Mouse (Mus musculus): Measurements from ENCODE around the gene Epha2.

The Epha2 gene

DNA sequence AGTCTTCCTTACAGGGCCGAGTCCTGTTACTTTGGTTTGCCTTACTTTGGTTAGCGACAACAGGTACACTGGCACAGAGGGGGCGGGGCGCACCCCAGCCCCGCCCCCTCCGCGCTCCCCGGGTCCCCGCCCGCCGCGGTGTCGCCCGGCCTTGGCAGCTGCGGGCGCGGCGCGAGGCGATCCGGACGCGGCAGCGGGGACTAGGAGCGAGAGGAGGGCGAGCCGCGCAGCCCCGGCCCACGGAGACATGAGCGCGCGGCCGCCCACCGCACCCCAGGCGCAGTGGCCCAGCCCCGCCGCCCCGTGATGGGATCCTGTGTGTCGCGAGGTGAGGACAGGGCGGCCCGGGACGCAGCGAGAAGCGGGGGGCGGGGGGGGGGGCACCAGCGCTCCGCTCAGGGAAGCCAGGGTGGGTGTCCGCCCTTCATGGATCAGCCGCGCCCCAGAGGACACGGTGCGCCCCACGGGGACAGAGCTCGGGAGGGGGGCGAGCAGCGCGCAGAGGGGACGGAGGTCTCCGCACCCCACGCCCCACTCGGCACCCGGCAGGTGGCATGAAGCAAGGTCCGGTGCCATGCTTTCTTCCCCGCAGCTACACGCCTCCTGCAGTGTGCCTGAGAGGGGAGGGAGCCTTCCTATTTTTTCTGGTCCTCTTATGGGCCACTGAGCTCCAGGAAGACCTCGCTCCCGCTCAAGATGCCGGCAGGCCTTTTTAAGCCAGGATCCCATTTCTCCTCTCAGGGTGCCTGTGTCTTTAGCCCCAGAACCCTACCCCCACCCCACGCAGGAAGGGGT, 67.2 kb downstream of the Epha2 start, which contains the start of gene Fam131c:
Gene Fam131c (plus strand): TSS at position 224 of the 795 bp plus-strand sequence.
- ATAC-seq (ENCODE audit: low TSS enrichment): no peak

DNA sequence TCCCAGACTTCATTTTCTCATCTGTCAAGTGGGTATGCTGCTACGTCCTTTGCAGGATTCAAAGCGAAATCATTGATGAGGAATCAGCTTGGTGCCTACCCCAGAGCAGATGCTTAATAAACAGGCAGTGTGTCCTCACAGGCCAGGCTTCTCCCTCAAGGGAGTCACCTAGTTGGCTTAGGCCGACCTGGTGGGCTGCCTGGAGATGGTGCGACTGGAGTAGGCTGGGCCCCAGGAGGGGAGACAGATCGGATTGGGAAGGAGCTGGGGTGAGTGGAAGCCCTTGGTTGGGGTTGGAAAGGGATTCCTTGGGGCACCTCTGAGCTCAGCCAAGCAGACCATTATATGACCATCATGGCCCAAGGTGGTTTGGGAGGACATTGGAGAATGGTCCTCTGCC, 71.4 kb downstream of the Epha2 start:
- no peak for ATAC-seq (ENCODE audit: low TSS enrichment)
